Mouse (Mus musculus) testis, postnatal 10 days (tissue): Measurements from ENCODE around the gene Gkn3.

Experiments
- DNase-seq: peaks from one replicate; pipeline ENCODE4 v3.0.0; 2021; ENCODE audit warnings: low spot score

The Gkn3 gene

DNA sequence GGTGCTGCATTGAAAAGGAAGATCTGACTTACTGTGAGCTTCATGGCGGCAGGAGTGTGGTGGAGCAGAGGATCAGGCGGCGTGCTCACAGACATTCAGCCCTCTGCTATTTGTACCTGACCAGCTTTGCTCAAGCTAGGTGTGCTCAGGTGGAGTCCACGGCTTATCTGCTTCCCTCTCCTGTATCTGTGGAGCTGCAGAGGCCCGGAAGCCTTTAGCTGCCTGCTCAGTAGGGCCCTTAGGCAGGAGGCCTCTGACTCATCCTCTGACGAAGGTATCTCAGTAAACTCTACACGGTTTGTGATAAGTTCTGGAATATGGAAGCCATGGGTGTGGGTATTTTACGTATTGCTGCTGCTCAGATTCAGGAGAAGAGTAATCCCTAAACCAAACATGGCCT is 37.9 kb downstream of the Gkn3 start, which contains the start of gene Gkn1:
TSS of gene Gkn1 (minus strand) at position 114 of the 400 bp plus-strand sequence.
- no peak for DNase-seq

GRCm38 (mm10) chr6:87335935-87336295 is 52.8 kb downstream of the Gkn3 start:
- no peak for DNase-seq

DNA sequence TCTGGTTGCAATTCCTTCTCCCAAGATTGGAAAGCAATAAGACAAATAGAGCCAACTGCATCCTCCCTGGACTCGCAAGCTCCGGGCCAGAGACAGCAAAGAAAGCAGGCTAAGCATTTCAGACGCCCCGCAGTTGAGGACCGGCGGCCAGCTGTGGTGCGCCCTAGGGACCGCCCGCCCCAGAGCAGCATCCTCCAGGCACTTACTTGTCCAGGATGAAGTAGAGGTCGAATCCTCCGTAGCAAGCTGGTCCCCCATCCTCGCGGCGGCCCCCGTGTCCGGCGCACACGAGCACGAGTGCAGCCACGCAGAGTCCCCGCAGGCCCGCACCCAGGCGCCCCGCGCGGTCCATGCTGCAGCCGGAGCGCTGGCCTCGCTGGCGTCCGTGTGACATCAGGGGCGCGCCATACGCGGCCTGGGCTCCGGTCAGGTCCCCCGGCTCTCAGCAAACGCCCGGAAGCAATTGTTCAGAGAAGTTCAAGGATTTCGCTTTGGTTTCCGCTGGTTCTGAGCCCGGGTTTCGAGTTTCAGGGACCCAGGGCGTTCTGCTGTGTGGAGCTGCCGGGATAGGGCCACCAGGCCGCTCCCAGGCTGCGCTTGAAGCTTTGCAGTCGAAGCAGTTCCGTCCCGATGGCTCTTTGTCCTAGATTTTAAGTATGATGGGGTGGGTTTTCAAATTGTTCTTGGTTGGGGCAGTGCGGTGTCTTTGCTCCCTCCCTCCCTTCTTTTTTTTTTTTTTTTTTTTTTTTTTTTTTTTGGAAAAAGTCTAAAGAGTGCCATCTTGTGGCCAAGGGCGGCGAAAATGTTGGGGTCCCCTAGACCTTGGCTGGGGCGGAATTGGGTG is 53.4 kb downstream of the Gkn3 start, which contains the start of gene Antxr1:
TSS of gene Antxr1 (minus strand) at position 731 of the 844 bp plus-strand sequence.
- peak; percentile 78 for DNase-seq

- peak; percentile 69 for DNase-seq
These were observed 54.2 kb downstream of the Gkn3 start for GRCm38 (mm10) chr6:87334361-87335090.
